Mouse (Mus musculus) forebrain, embryonic 11.5 days (tissue): ENCODE measurements around the gene Ubn2. TPM values are rescaled to one million over a fixed set of nuclear protein-coding genes. Genes with fewer than 3 reads are reported as not detected.

Experiments used
- ATAC-seq: fragments of 200-750 bp; cut with Nextera tagmentation; replicated peaks from 2 replicates; pipeline ENCODE4 v1.8.0; 2017; ENCODE audit warnings: moderate TSS enrichment; ENCODE audit not compliant: low FRiP score
- DNase-seq: peaks from one replicate; pipeline ENCODE4 v3.0.0-alpha.2; 2017; ENCODE audit warnings: low spot score
- H3K27ac ChIP-seq: fragments of 300-500 bp; sonication (generic); 2 replicates; pipeline ENCODE4 v1.5.1; 2014; ENCODE audit warnings: low read depth, low read length
- H3K27me3 ChIP-seq: fragments of 300-500 bp; sonication (generic); 2 replicates; pipeline ENCODE4 v1.6.1; 2014; ENCODE audit warnings: mild to moderate bottlenecking, low read length, mixed read lengths; ENCODE audit not compliant: control insufficient read depth, insufficient read depth
- H3K36me3 ChIP-seq: fragments of 300-500 bp; sonication (generic); 2 replicates; pipeline ENCODE4 v1.6.1; 2014; ENCODE audit warnings: mild to moderate bottlenecking, low read length, moderate library complexity, mixed read lengths; ENCODE audit not compliant: control insufficient read depth, insufficient read depth
- H3K4me1 ChIP-seq: fragments of 300-500 bp; sonication (generic); replicated peaks from 2 replicates; pipeline ENCODE4 v1.6.1; 2014; ENCODE audit warnings: low read length, mixed read lengths; ENCODE audit not compliant: control insufficient read depth, insufficient read depth
- H3K4me2 ChIP-seq: fragments of 300-500 bp; sonication (generic); 2 replicates; pipeline ENCODE4 v1.6.1; 2014; ENCODE audit warnings: low read depth, mild to moderate bottlenecking, low read length, moderate library complexity, mixed read lengths; ENCODE audit not compliant: severe bottlenecking
- H3K4me3 ChIP-seq: fragments of 300-500 bp; sonication (generic); 2 replicates; pipeline ENCODE4 v1.5.1; 2014; ENCODE audit warnings: low read depth, low read length
- H3K9ac ChIP-seq: fragments of 300-500 bp; sonication (generic); 2 replicates; pipeline ENCODE4 v1.6.1; 2014; ENCODE audit warnings: low read length
- H3K9me3 ChIP-seq: fragments of 300-500 bp; sonication (generic); 2 replicates; pipeline ENCODE4 v1.6.1; 2016; ENCODE audit warnings: low read length, mixed read lengths; ENCODE audit not compliant: control insufficient read depth
- WGBS: fragments of 180-500 bp; shearing (Covaris S2); extraction: QIAGEN DNeasy Blood & Tissue Kit; methylation state at CpG from one replicate; pipeline ENCODE4 v1.1.7; 2014; 5-methylcytosine and 5-hydroxymethylcytosine counted together
- polyA plus RNA-seq: library from polyadenylated mRNA; unstranded; fragments of >200 nt; fragmentation: Nextera tagmentation; extraction: Ambion mirVana; gene quantifications from 2 replicates; pipeline ENCODE4 v1.2.1, GENCODE M21; 2014

Gene Ubn2
- polyA plus RNA-seq, 1 experiment from 2014 or later, result 27.1 TPM

DNA sequence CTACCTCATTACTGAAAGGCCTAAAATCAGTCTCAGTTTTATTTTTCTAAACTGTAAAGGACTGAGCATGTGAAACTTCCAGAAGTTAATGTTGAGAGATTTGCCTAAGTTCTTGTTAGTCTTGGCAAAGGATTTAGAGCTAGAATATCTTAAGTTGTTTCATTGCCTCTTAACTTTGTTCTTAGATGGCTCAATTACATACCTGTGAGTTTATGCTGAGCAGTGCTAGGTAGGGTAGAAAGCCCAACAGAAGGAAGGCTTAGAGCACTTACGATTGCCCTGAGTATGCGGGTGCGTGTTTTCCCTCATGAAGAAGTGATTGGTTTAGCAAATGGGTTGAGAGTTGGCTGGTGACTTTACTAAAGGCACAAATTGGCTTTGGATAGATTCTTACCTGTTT lies 24.3 kb downstream of the Ubn2 start:
- WGBS, result 95% methylated on average over 3 of the region's 3 CpGs
- no peak overlapping the region for H3K4me2 ChIP-seq
- H3K4me3 ChIP-seq, result no peak overlapping the region
- no peak overlapping the region for H3K9ac ChIP-seq
- H3K27me3 ChIP-seq, result no peaks in the 10 kb centered on the region
- H3K9me3 ChIP-seq, result no peaks in the 10 kb centered on the region
- H3K27ac ChIP-seq, result no peak overlapping the region
- no peaks in the 10 kb centered on the region for H3K4me1 ChIP-seq
- H3K36me3 ChIP-seq, result no peaks in the 10 kb centered on the region; the same call in 1 of the 2 replicates
- ATAC-seq, result no peak
- no peak for DNase-seq

DNA sequence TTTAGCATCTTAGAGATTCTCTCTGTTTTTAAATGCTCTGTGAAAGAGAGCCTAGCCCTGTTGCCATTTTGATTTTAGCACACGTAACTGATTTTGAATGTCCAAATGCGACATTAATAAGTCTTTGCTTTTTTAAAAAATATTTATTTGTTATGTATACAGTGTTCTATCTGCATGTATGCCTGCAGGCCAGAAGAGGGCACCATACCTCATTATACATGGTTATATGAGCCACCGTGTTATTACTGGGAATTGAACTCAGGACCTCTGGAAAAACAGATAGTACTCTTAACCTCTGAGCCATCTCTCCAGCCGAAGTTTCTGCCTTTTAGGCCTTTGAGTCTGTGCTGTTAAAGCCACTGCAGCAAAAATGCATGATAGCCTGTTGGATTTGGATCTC lies 35.8 kb downstream of the Ubn2 start:
- no peak for ATAC-seq
- WGBS, result 88% methylated on average over 4 of the region's 4 CpGs
- no peak for DNase-seq
- H3K36me3 ChIP-seq, result peaks cover 7% of the 10 kb centered on the region; the same call in 1 of the 2 replicates
- no peak overlapping the region for H3K4me2 ChIP-seq
- no peaks in the 10 kb centered on the region for H3K27me3 ChIP-seq
- H3K27ac ChIP-seq, result no peak overlapping the region
- H3K9me3 ChIP-seq, result no peaks in the 10 kb centered on the region; the same call in 1 of the 2 replicates
- H3K4me3 ChIP-seq, result no peak overlapping the region
- H3K4me1 ChIP-seq, result no peaks in the 10 kb centered on the region
- H3K9ac ChIP-seq, result no peak overlapping the region

DNA sequence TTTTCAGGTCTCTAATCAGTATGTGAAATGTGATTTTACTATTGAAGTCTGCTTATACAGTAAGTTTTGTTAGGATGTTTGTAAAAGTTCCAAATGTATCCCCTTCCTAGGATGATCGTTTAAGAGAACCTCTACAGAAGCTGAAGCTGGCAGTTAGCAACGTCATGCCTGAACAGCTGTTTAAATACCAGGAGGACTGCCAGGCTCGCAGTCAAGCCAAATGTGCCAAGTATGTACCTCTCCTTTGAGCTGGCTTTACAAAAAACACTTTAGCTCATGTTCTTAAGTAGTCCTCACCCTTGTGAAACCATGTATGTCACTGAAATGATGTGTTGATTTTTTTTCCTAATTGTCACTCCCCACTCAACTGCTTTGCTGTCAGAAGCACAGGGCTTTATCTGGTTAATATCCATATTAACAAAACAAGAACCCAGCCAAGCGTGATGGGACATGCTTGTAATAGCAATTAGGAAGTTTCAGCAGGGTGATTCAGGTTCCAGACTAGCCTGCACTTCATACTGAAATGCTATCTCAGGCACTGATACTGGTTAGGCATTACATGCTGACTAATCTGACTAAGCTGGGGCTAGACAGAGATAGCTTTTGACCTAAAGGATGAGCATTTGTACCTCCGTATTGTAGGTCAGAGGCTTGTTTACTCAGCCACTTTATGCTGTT lies 48.1 kb downstream of the Ubn2 start:
- Histone ChIP-seq H3K27ac (no peak overlapping the region), H3K4me3 (no peak overlapping the region), H3K9me3 (no peaks in the 10 kb centered on the region), H3K36me3 (peaks cover 2% of the 10 kb centered on the region; the same call in 1 of the 2 replicates), H3K4me2 (no peak overlapping the region), H3K9ac (no peak overlapping the region), H3K27me3 (no peaks in the 10 kb centered on the region), H3K4me1 (no peaks in the 10 kb centered on the region)
- no peak for ATAC-seq
- 70% methylated on average over 5 of the region's 5 CpGs for WGBS
- DNase-seq, result no peak

DNA sequence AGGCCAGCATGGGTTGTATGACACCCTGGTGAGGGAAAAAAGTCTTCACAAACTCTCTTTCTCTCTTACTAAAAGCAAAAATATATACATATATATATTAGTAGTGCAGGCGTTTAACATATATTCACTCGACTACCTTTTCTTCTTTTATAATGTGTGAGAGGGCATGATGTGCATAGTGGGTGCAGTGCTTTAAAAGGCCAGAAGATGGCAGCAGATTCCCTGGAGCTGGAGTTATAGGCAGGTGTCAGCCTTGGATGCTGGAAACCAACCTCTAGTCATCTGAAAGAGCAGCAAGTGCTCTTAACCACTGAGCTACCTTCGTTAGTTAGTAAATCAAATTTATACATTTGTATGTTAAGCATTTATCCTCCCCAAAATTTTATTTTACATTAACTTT lies 58.8 kb downstream of the Ubn2 start:
- 86% methylated on average over 3 of the region's 3 CpGs for WGBS
- peaks cover 5% of the 10 kb centered on the region; the same call in 1 of the 2 replicates for H3K36me3 ChIP-seq
- no peak for ATAC-seq

DNA sequence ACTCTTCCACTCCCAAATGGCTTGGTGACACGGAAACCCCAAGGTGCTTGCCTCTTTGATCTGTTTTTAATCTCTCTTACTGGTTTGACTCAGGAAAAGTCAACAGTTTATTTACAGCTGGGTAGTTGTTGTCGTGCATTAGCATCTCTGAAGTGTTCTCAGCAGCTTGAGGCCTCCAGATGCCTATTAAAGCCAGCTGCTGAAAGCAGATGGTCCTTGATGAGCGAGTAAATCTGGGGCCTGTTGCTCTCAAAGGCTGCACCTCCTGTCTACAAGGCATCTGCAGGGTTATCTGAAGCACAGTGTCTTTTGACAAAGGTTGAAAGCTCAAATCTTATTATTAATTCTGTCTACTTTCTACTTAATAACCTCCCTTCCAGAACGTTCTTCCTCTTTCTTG lies 61.9 kb downstream of the Ubn2 start:
- H3K4me2 ChIP-seq, result no peak overlapping the region
- no peak overlapping the region for H3K9ac ChIP-seq
- no peak overlapping the region for H3K27ac ChIP-seq
- H3K27me3 ChIP-seq, result no peaks in the 10 kb centered on the region
- no peak for DNase-seq
- no peaks in the 10 kb centered on the region for H3K4me1 ChIP-seq
- H3K36me3 ChIP-seq, result peaks cover 5% of the 10 kb centered on the region; the same call in 1 of the 2 replicates
- ATAC-seq, result no peak
- no peak overlapping the region for H3K4me3 ChIP-seq
- no peaks in the 10 kb centered on the region for H3K9me3 ChIP-seq
- 72% methylated on average over 4 of the region's 4 CpGs for WGBS

More for the DNA sequence above, 58.8 kb downstream of the Ubn2 start:
- peak; percentile 61 for DNase-seq
- Histone ChIP-seq H3K9me3 (no peaks in the 10 kb centered on the region), H3K4me2 (no peak overlapping the region), H3K4me3 (no peak overlapping the region), H3K27ac (no peak overlapping the region), H3K4me1 (no peaks in the 10 kb centered on the region), H3K27me3 (no peaks in the 10 kb centered on the region), H3K9ac (no peak overlapping the region)

DNA sequence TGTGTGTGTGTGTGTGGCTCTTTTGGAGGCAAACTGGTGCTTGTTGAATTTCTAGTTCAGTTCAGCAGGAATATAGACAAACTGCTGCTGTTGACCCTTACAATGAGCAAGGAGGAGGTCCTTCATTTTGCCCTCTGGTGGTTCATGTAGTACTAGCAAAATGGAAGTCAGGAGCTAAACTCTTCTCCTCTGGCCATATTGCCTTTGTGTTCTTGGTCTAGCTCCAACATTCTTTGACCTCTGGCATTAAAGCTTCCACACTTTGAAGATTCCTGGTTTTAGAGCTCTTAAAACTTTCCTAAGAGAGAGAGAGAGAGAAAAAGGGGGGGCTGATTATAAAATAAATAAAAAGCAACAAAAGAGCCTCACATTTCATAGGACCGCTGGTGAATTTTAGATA lies 78.3 kb downstream of the Ubn2 start:
- H3K4me3 ChIP-seq, result no peak overlapping the region
- H3K36me3 ChIP-seq, result no peaks in the 10 kb centered on the region; the same call in 1 of the 2 replicates
- DNase-seq (no peak), ATAC-seq (no peak)
- H3K27me3 ChIP-seq, result no peaks in the 10 kb centered on the region
- 95% methylated on average over 1 of the region's 1 CpGs for WGBS
- no peaks in the 10 kb centered on the region for H3K4me1 ChIP-seq
- H3K4me2 ChIP-seq, result no peak overlapping the region
- no peak overlapping the region for H3K27ac ChIP-seq
- no peaks in the 10 kb centered on the region for H3K9me3 ChIP-seq
- no peak overlapping the region for H3K9ac ChIP-seq

DNA sequence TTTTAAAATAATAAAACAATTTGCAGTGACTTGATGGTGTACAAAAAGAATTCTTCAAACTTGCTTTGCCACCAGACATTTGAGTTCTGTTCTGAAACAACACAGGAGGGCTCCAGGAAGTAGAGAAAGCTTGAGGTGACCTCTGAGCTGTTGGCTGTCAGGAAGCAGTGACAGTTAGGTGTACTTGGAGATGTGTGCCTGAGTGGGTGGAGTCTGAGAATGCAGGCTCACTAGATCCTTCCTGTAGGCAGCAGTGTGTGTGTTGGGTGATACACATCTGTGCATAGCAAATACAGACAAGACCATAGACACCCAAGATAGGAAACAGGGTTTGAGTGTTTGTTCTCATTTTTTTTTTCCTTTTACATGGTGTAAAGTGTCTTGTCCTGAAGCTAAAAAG lies 79.1 kb downstream of the Ubn2 start:
- no peaks in the 10 kb centered on the region for H3K27me3 ChIP-seq

DNA sequence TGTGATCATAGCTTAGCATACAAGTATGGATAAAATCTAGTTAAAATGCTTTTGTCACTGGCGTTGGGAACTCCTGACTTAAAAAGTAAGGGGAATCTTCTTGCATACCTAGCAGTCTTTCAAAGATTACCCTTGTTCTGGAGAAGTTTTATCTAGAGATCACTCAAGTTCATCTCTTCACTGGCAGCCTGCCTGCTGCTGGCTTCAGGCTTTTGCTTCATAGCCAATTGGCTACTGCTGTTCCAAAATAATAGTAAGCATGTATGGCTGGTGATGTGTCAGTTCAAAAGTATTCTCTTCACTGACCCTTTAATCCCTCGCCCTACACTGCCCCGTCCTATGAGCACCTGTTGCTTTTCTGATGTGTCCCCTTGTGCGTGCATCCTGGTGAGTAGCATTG lies 81.5 kb downstream of the Ubn2 start:
- Histone ChIP-seq H3K9me3 (no peaks in the 10 kb centered on the region), H3K27ac (no peak overlapping the region), H3K4me3 (no peak overlapping the region), H3K4me2 (no peak overlapping the region), H3K9ac (no peak overlapping the region), H3K27me3 (no peaks in the 10 kb centered on the region), H3K36me3 (no peaks in the 10 kb centered on the region; the same call in 1 of the 2 replicates), H3K4me1 (no peaks in the 10 kb centered on the region)
- no peak for ATAC-seq
- WGBS, result 86% methylated on average over 4 of the region's 4 CpGs
- no peak for DNase-seq

More for the DNA sequence above, 79.1 kb downstream of the Ubn2 start:
- ATAC-seq (no peak), DNase-seq (no peak)
- Histone ChIP-seq H3K27ac (no peak overlapping the region), H3K9ac (no peak overlapping the region), H3K4me1 (no peaks in the 10 kb centered on the region), H3K4me2 (no peak overlapping the region), H3K36me3 (no peaks in the 10 kb centered on the region; the same call in 1 of the 2 replicates), H3K9me3 (no peaks in the 10 kb centered on the region), H3K4me3 (no peak overlapping the region)

DNA sequence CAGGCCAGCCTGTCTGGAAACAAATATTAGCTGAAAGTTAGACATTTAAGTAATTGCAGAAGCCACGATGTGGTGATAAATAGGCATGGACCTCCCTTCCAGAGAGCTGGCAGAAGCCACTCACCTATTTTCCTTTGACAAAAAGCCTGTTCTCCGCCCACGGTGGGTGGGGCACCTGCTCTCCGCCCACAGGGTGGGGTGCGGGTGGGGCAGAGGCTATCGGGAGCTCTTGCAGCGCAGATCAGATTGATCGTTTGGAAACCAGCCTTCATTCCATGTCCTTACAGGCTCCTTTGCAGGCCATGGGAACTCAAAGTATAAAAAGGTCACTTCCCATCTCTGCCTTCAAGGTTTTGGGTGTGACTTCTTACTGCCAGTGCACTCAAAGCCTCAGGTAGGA lies 90.1 kb downstream of the Ubn2 start:
- ATAC-seq (no peak), DNase-seq (no peak)
- H3K4me2 ChIP-seq, result no peak overlapping the region
- no peak overlapping the region for H3K9ac ChIP-seq
- H3K4me1 ChIP-seq, result no peaks in the 10 kb centered on the region
- no peaks in the 10 kb centered on the region for H3K9me3 ChIP-seq
- no peaks in the 10 kb centered on the region; the same call in 1 of the 2 replicates for H3K36me3 ChIP-seq
- H3K27me3 ChIP-seq, result no peaks in the 10 kb centered on the region
- H3K4me3 ChIP-seq, result no peak overlapping the region
- WGBS, result 32% methylated on average over 8 of the region's 8 CpGs
- no peak overlapping the region for H3K27ac ChIP-seq
